Comparison of ENCODE assay signal across 10 mouse cellular contexts in genomic region chr3:28577301-28577700, GRCm38 (mm10).
DNase-seq lines count a peak whose midpoint lies in the region; ATAC-seq and TF ChIP-seq lines count a peak whose summit lies in the region.
"Had no signal": no experiment of that assay in that cellular context is flagged by ENCODE, and none has a peak within 500 bp of the region (broad histone marks: within the 10 kb centered on the region; RNA-seq: fewer than 3 reads in every experiment).

No protein-coding gene starts in this region.

- H3K4me3 ChIP-seq in forebrain, embryonic 13.5 days = no peak overlapping the region
- no peak overlapping the region for H3K4me3 ChIP-seq in forebrain, embryonic 12.5 days (replicated peaks)
- H3K4me3 ChIP-seq in gastrocnemius, adult 2 months = no peak overlapping the region
- no peak overlapping the region for H3K4me3 ChIP-seq in hindbrain, embryonic 16.5 days (ENCODE audit: low read length)
- no peak overlapping the region for H3K4me3 ChIP-seq in lung, postnatal 0 days (ENCODE audit: low read depth, low read length)
- H3K4me3 ChIP-seq: erythroblast, embryonic 14.5 days; megakaryocyte, embryonic 14.5 days had no signal

- DNase-seq in cerebellum, adult 11-12 months = peak; percentile 53
- peak; percentile 65 for DNase-seq in gastrocnemius, adult 2 months
- peak; percentile 62 for DNase-seq in lung, postnatal 0 days (ENCODE audit: low spot score)
- no peak for DNase-seq in thymus, postnatal 25 days
- DNase-seq in spleen, postnatal 4 days (ENCODE audit: low spot score in 2 of 2) = no peak

- peak; percentile 60 for ATAC-seq in forebrain, embryonic 13.5 days
- ATAC-seq in forebrain, embryonic 12.5 days (ENCODE audit: low FRiP score) = no peak
- ATAC-seq in hindbrain, embryonic 16.5 days = peak; percentile 57
- peak; percentile 59 for ATAC-seq in lung, postnatal 0 days

- H3K27me3 ChIP-seq in forebrain, embryonic 13.5 days = no peaks in the 10 kb centered on the region
- no peaks in the 10 kb centered on the region for H3K27me3 ChIP-seq in forebrain, embryonic 12.5 days
- no peaks in the 10 kb centered on the region for H3K27me3 ChIP-seq in hindbrain, embryonic 16.5 days (replicated peaks; ENCODE audit: control insufficient read depth, insufficient read depth, low read length)
- H3K27me3 ChIP-seq in lung, postnatal 0 days (replicated peaks; ENCODE audit: insufficient read depth, low read length) = no peaks in the 10 kb centered on the region
- H3K27me3 ChIP-seq: megakaryocyte, embryonic 14.5 days had no signal

- H3K9me3 ChIP-seq in forebrain, embryonic 13.5 days (replicated peaks) = no peaks in the 10 kb centered on the region
- H3K9me3 ChIP-seq in forebrain, embryonic 12.5 days = no peaks in the 10 kb centered on the region
- no peaks in the 10 kb centered on the region for H3K9me3 ChIP-seq in hindbrain, embryonic 16.5 days (ENCODE audit: control insufficient read depth, low read length)
- H3K9me3 ChIP-seq in lung, postnatal 0 days (ENCODE audit: low read length) = no peaks in the 10 kb centered on the region
- H3K9me3 ChIP-seq: megakaryocyte, embryonic 14.5 days had no signal

- no peak overlapping the region for H3K27ac ChIP-seq in forebrain, embryonic 13.5 days
- no peak overlapping the region for H3K27ac ChIP-seq in forebrain, embryonic 12.5 days
- no peak overlapping the region for H3K27ac ChIP-seq in gastrocnemius, adult 2 months
- no peak overlapping the region for H3K27ac ChIP-seq in hindbrain, embryonic 16.5 days (ENCODE audit: low read depth, low read length)
- no peak overlapping the region for H3K27ac ChIP-seq in lung, postnatal 0 days (ENCODE audit: low read length)

- H3K4me1 ChIP-seq in forebrain, embryonic 13.5 days = peaks cover 4% of the 10 kb centered on the region
- peaks cover 5% of the 10 kb centered on the region; the same call in 1 of the 2 replicates for H3K4me1 ChIP-seq in forebrain, embryonic 12.5 days
- peaks cover 2% of the 10 kb centered on the region; the same call in 1 of the 2 replicates for H3K4me1 ChIP-seq in hindbrain, embryonic 16.5 days (ENCODE audit: control insufficient read depth, insufficient read depth, low read depth, low read length)
- no peaks in the 10 kb centered on the region for H3K4me1 ChIP-seq in lung, postnatal 0 days (ENCODE audit: insufficient read depth, low read depth, low read length)

- no peak overlapping the region for H3K4me2 ChIP-seq in forebrain, embryonic 13.5 days
- H3K4me2 ChIP-seq in forebrain, embryonic 12.5 days = no peak overlapping the region
- no peak overlapping the region for H3K4me2 ChIP-seq in hindbrain, embryonic 16.5 days (ENCODE audit: low read length)
- 0 out of 2 replicates have a peak overlapping the region, but pooled peaks have one; percentile 9 for H3K4me2 ChIP-seq in lung, postnatal 0 days (replicated peaks; ENCODE audit: low read depth, low read length)

- TF ChIP-seq CTCF in gastrocnemius, adult 2 months (IDR thresholded peaks at IDR 0.05) = no peak
- TF ChIP-seq CTCF in lung, postnatal 0 days (IDR thresholded peaks at IDR 0.05) = no peak

- WGBS in forebrain, embryonic 13.5 days = 35% methylated on average over 13 of the region's 15 CpGs
- 36% methylated on average over 15 of the region's 15 CpGs for WGBS in forebrain, embryonic 12.5 days
- WGBS in hindbrain, embryonic 16.5 days = 34% methylated on average over 13 of the region's 15 CpGs
- WGBS in lung, postnatal 0 days = 12% methylated on average over 15 of the region's 15 CpGs

- intact Hi-C loops in gastrocnemius, adult 2 months (cut with DNase I) = no loop called here

- TF ChIP-seq EP300 in lung, postnatal 0 days (IDR thresholded peaks at IDR 0.05) = no peak

- H3K36me3 ChIP-seq in forebrain, embryonic 13.5 days (ENCODE audit: poor library complexity, severe bottlenecking) = peaks cover 40% of the 10 kb centered on the region
- 0 out of 2 replicates have a peak, but pooled peaks cover 6% of the 10 kb centered on the region for H3K36me3 ChIP-seq in forebrain, embryonic 12.5 days (replicated peaks)
- H3K36me3 ChIP-seq in hindbrain, embryonic 16.5 days (ENCODE audit: control insufficient read depth, insufficient read depth, low read length) = peaks cover 26% of the 10 kb centered on the region
- H3K36me3 ChIP-seq in lung, postnatal 0 days (ENCODE audit: insufficient read depth, low read length) = no peaks in the 10 kb centered on the region

- H3K9ac ChIP-seq in forebrain, embryonic 13.5 days = no peak overlapping the region
- H3K9ac ChIP-seq in forebrain, embryonic 12.5 days = no peak overlapping the region
- H3K9ac ChIP-seq in hindbrain, embryonic 16.5 days (ENCODE audit: low read depth, low read length) = no peak overlapping the region
- H3K9ac ChIP-seq in lung, postnatal 0 days (replicated peaks; ENCODE audit: low read depth) = no peak overlapping the region

Comparison
In these comparisons a context has a peak if more than half of its experiments do, and no peak if none do; other contexts are left out.
1. DNase-seq: peak in cerebellum, adult 11-12 months (single experiment), gastrocnemius, adult 2 months (single experiment) and lung, postnatal 0 days (single experiment); none in thymus, postnatal 25 days (single experiment) and spleen, postnatal 4 days (0 of 2).